Mouse (Mus musculus) thymus, postnatal 0 days (tissue): ENCODE results near the gene Tomm40. TPM values are rescaled to one million over a fixed set of nuclear protein-coding genes. Genes with fewer than 3 reads are reported as not detected.
A peak's percentile ranks its signal among the peaks of the same experiment; 100 is the strongest.

ENCODE experiments used
- DNase-seq: peaks from one replicate; pipeline ENCODE4 v3.0.0-alpha.2; 2015; ENCODE audit warnings: low spot score
- polyA plus RNA-seq: library from polyadenylated mRNA; unstranded; fragments of >200 nt; fragmentation: Nextera tagmentation; extraction: Ambion mirVana; gene quantifications from 2 replicates; pipeline ENCODE4 v1.2.1, GENCODE M21; 2015

Gene Tomm40
- polyA plus RNA-seq, 1 experiment from 2014 or later, result 140 TPM

DNA sequence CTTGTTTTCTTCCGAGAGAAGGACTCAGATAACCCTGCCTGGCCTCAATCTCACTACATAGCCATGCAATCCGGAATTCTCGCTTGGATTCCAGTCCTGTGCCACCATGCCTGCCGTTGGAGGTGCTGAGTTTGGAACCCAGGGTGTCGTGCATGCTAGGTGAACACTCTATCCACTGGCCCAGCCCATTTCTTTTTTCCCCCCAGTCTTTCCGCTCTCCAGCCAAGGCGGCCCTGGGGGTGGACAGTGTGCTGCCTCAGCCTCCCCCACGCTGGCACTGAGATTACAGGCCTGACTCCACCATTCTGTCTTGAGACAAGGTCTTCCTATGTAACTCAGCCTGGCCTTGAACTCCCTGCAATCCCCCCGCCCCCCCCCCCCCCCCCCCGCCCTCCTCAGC, 30.7 kb upstream of the Tomm40 start:
- no peak for DNase-seq

DNA sequence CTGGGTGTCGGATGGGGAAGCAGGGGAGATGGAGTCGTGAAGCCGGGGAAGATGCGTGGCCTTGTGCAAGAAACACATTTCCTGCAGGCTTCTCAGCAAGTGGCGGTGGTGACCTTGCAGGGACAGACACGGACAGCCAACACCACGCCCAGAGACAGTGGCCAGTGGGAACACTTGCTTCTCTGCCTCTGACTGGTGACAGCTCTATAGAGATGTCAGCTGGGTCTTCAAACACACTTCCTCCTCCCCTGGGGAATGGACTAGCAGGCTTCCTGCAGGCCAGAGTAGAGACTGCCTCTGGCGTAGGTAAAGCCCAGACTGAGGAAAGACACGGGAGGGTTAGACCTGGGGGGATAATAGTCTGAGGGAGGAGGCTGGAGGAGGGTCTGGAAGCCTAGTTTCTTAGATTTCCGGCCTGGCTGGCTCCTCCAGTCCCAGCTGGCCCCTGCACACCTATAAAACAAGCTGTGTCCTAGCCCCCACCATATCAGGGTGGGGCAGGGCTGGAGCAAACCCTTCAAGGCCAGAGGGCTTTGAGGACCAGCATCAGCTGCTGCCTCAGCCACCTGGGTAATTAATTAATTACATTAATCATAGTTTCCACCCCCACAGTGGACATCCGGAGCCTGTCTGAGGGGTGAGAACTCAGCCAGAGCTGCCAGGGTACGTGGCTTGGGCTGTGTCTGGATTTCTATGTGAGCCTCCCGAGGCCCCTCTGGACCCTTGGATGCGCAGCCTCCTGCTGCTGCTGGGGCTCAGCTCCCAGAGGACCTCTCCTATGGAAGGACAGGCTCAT, 29.6 kb upstream of the Tomm40 start:
- DNase-seq, result no peak

DNA sequence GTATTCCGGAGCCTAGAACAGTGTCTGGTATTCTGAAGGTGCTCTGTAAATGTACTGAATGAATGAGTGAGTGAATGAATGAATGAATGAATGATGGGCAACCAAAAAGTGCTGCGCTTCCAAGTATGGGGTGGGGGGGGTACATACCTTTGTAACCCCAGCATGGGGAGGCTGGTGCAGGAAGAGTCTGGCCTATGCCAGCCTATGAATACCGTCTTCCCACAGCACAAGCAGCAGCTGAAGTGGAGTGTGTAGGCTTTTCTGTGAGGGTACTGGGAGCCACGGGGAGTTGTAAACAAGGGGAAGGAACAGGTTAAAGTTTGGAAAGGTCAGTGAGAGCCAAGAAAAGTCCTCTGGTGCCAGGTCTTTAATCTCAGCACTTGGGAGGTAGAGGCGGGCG, 28.6 kb upstream of the Tomm40 start:
- no peak for DNase-seq

DNA sequence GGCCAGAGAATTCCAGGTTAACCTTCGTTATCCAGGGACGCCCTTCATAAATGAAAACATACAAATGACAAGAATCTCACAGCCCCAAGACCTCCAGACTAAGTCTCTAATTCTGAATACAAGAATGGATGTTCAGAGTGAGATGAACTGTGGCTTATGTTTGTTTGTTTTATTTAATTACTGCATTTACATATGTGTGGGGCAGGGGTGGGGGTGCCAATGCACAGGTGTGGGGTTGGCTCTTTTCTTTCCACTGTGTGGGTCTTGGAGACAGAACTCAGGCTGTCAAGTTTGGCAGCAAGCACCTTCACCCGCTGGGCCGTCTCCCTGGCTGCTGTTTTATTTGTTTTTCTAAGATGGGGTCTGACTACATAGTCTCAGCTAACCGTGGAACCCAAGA, 27.2 kb upstream of the Tomm40 start:
- DNase-seq, result no peak

DNA sequence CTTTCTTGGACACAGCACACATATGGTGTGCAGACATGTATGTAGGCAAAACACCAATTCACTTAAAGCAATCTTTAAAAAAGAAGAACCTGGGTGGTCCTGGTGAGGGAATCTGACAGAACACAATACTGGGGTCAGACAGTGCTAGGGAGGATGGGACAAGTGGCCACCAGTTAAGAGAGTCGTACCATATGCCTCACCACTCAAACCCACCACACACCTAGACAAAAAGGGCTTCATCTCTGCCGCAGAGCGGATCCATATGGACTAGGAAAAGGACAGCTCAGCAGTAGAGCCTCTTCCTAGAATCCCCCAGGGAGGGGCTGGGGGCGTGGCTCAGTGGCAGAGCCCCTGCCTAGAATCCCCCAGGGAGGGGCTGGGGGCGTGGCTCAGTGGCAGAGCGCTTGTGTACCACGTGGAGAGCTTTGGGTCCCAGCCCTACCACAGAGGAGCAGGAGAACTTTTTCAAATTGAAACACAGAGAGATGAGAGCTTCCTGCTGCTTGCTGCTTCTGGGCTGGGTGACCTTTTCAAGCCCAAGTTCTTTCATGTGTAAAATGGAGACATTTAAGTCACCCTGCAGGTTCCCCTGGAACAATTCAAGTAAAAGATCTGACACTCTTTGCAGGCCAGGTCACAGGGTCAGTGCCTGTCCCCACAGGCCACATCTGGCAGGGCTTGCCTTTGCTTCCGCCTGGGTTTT, 26.2 kb upstream of the Tomm40 start:
- no peak for DNase-seq

DNA sequence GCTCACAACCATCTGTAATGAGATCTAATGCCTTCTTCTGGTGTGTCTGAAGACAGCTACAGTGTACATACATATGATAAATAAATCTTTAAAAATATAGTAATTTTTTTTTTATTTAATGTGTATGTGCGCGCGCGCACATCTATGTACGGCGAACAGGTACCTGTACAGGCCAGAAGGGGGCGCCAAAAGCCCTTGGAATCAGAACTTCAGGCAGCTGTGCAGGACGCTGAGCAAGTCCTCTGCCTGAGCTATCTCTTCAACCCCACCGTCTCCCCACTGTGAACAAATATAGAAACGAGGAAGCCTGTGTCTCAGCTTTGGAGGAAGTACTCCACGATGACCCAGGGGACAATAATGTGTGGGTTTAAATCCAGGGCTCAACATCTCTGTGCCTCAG, 25.0 kb upstream of the Tomm40 start:
- no peak for DNase-seq

DNA sequence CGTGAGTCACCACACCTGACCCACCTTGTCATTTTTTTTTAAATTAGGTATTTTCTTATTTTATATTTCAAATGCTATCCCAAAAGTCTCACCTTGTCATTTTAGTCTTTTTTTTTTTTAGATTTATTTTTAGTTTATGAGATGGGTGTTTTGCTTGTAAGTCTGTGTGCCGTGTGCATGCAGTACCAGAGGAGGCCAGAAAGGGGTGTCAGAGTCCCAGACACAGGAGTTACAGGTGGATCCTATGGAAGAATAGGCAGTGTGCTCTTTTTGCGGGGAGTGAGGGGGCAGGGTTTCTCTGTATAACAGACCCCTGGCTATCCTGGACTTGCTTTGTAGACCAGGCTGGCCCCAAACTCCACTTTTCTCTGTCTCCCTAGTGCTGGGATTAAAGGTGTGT, 23.5 kb upstream of the Tomm40 start:
- no peak for DNase-seq

DNA sequence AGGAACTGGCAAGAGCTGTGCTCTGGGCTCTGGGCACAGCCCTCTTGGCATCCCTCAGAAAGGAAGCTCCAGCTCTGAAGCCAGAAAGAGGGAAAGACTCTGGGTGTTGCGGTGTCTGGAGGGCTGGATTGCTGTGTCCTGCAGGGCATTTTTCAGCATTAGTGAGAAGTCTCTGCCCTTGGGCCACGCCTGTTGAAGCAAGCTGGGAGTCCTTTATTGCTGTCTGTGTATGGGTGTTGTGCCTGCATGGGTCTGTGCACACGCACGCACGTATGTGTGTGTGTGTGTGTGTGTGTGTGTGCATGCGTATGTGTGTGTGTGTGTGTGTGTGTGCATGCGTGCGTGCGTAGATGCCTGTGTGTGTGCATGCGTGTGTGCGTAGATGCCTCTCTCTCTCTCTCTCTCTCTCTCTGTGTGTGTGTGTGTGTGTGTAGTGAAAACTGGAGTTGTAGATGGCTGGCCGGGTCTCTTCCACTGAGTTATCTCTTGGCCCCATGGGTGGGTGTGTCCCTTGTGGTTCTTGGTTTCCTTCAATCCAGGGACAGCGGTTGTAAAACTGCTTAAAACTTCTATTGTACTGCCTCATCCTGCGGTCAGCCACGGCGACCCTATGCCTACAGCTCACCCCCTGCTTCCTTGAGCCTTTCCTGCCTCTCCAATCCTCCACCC, 21.3 kb upstream of the Tomm40 start:
- no peak for DNase-seq

DNA sequence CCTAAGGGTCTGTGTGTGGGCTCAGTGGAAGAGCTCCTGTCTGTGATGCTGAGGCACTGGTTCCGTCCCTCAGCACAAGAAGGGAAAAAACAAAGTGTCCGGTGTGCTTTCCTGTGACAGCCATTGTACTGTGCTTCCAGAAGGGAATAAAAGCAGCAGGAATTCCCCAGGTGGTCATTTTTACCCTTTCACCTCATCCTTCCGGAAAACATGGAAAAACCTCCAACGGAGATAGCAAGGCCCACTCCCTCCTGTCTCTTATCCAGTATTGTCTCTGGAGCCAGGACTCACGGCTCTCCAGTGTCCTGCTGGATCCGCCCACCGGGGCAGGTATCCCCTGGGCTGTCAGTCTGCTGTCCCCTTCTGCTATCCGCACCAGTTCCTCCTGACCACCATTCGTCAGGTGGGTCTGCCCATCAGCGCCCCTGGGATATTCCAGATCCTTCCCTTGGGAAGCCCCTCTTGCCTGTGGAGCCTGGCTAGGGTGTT, 19.0 kb upstream of the Tomm40 start:
- no peak for DNase-seq

DNA sequence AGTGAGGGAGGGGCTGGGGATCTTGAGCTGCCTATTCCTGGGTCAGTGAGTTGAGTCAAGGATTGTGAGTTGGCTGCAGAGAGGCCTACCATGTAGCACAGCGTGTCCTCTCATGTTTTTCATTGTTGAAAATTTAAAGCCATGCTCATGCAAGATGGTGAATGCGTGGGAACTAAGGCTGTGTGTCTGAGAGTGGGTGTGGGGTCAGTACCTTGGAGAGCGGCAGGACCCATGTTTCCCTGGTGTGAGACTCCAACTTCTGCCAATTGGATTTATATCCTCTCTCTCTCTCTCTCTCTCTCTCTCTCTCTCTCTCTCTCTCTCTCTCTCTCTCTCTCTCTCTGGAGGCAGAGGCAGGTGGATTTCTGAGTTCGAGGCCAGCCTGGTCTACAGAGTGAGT, 11.3 kb upstream of the Tomm40 start:
- no peak for DNase-seq

DNA sequence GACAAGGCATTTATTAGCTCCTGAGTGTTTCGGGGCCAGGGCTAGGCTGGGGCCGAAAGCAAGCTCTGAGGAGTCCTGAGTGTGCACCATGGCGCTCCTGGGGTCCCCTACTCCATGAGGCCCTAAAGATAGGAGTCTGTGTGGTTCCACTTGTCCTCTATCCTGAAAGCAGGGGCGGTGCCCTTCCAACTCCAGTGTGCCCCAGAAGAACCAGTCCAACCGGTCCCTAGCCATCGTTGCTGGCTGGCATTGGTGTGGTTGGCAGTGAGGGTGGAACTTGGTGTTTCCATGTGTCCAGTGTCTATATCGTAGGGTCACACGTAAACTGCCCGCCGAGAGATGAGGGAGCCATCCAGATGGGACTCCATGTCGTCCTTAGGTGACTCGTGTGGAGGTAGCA, 8.9 kb upstream of the Tomm40 start:
- DNase-seq, result no peak

DNA sequence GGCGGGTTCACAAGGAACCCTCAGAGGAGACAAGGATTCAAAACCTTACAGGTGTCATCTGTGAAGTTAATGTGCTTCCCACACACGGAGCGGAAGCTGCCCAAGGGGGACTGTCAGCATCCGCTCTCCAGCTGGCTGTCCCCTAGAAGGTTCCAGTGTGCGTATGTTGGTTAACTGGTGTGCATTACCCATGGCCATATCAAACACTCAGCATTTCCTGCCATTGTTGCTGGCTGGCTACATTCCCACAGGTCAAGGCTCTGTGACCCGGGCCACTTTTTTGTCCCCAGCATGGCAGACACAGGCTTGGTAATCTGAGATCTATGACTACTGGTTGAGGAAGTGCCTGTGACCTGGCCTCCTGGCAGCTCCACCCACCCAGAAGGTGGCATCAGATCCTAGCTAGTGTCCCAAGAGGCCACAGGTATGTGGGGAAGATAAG, 7.5 kb upstream of the Tomm40 start:
- no peak for DNase-seq

DNA sequence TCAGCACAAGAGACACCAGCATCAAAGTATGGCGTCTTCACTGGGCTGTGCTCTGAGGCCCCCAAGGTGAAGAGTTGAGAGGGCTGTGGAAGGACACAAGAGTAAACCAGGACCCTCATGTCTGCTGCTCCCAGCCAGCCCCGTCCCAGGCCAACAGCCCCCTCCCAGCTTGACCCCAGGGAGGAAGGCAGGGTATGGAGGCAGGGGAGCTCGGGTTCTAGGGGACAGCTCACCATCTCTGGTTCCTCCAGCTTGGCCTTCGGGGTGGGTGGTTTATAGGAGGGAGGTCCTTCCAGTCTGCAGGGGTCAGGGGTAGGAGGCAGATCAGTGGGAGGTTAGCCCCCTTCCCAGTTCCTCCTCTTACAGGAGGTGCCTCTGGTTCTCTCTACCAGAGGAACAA, 4.0 kb upstream of the Tomm40 start:
- DNase-seq, result no peak

DNA sequence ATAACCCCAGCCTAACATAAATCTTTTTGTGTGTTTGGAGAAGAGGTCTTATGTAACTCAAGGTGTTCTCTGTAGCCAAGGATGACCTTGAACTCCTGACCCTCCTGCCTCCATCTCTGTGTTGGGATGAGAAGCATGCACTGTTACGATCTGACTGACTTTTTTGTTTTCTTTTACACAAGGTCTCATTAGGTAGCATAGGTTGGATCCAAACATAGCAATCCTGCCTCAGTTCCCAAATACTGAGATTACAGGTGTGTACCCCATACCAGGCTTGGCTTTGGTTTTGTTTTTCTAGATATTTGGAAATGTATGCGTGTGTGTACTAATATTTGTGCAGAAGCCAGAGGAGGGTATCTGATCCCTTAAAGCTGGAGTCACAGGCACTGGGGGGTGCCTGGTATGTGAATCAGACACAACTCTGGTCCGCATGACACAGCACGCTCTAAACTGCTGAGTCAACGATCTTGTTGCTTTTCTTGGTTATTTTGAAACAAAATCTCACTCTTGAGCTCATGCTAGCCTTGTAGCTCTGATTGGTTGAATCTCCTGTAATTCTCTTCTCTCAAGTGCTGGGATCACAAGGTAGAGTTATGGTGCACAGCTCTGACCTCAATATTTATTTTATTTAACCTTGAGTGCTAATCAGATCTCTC, 3.2 kb upstream of the Tomm40 start:
- DNase-seq, result no peak

DNA sequence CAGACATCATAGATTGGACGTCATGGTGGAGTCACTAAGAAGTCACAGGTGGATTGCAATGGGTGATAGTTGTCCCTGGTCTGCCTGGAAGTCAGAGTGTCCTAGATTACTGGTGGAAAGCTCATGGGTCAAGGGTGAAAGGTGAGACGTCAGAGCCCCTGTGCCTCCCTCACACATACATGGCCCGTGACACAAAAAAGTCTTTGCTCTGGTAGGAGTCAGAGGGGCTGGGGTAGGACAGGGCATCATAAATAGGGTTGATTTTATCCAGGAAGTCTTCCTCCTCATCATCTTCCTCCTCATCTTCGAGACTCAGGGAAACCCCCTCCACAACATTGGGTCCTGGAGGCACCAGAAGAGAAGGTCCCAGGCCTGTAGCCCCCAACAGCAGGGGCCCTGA, 2.1 kb upstream of the Tomm40 start:
- no peak for DNase-seq

DNA sequence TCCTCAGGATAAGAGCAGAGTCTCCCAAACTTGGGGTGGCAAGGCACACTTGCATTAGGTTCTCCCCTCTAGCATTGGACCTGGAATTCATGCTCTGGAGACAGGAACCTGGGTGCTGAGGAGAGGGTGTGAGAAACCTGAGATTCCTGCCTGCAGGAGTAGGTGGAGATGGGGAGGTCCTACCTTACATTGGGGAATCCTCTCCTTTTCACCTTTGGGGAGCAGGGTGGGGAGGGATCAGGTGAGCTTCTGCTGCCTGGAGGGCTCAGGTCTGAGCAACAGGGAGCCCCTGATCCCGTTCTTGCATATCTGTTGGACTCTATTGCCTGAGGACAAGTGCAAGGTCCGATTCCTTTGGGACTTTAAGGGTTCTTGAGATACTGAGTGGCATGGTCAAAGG, 1.6 kb upstream of the Tomm40 start:
- no peak for DNase-seq

DNA sequence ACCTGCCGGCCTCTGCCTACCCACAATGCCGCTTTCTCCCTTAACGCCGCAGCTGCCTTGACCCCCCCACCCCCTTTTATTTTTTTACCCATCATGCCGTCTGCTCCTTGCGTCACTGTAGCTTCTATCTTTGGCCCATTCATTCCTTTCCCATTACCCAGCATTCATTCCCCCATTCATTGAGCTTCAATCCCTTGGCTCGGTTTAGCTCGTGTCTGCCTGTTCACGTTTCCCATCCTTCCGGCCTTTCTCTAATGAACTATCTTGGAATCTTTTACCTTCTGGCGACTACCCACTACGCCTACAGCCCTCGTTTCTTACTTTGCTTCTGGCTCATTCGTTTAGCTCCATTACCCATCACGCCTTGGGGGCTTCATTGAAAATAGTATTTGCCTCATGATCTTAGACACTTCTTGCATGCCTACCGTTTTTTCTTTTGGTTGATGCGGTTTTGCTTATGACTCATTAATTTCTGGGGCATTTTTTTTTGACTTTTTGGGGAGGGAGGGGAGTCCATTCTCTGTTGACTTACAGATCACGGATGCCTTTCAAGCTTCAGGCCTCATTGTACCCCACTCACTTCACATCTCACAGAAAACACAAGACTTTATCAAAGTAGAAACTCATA, 931 bp upstream of the Tomm40 start:
- DNase-seq, result no peak

DNA sequence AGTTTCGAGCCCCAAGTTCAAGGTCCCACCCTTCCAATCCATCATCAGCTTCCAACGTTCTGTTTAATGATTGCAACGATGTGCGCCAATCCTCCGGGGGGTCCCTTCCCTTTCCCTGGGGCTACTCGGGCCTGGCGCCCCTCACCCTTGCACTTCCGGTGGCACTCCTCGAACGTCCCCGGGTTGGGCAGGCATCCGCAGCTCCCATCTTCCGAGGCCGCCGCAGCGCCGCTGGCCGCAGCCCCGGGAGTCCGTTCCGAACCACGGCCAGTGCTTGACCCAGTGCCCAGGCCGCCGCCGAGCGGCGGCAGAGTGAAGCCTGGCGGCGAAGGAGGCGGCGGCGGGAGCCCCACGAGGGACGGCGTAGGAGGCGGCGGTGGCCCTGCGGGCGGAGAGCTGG, 402 bp downstream of the Tomm40 start:
- DNase-seq, result no peak

DNA sequence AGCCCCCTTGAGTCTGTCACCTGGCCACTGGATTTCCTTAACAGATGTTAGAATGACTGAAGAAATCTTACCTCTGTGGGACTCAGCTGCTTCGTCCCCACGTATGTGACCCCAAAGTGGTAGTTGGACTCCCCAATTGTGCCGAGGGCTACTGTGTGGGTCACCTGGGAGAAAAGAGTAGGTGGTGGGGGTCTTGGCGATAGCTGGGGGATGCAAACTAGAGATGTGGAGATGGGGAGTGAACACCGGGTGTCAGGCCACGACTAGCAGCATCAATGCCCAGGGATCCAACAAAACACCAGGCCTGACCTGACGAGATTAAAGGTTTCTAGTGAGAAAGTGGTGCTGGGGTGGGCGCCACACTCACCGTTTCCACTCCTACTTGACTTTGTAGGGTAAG, 1.6 kb downstream of the Tomm40 start:
- no peak for DNase-seq

DNA sequence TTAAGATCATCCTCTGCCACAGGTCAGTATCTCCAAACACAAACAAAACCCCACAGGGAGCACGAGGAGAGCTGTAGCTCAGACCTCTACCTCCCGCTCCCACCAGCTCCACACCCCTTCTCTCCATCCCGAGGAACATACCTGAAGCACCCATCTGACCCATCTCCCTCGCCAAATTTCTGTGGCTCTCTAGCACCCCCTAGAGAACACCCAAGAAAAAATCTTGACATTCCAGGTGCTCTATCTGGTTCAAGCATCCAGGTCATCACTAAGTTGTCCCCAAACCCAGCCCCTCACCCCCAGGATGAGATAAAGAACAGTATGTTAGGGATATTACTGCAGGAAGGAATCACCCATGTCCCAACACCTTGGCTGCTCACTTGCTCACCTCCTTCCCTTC, 2.0 kb downstream of the Tomm40 start:
- peak; percentile 45 for DNase-seq

DNA sequence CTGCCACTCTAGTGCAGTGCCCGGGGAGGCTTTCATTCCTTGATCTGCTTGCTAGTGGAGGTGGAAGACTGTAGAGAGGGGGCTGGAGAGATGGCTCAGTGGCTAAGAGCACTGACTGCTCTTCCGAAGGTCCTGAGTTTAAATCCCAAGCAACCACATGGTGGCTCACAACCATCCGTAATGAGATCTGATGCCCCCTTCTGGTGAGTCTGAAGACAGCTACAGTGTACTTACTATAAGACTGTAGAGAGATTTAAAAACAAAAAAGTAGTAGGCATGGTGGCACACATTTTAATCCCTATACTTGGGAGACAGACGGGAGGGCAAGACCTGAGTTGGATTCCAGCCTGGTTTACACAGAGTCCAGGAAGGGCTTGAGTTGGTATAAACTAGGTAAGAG, 2.8 kb downstream of the Tomm40 start:
- DNase-seq, result peak; percentile 27
